Mouse (Mus musculus) left cerebral cortex, postnatal 36 days (tissue): Measurements from ENCODE around the gene Bbs4. TPM values are rescaled to one million over a fixed set of nuclear protein-coding genes. Genes with fewer than 3 reads are reported as not detected.

Experiments used
- total RNA-seq, 2 experiments: library from RNA; stranded (reverse); gene quantifications; 2 replicates each; pipeline ENCODE4 v1.2.3; 2021

Gene Bbs4
- total RNA-seq, 2 experiments from 2014 or later = 42.7 to 44.6 TPM

Other genes starting within 250 kb of the Bbs4 start
- gene Adpgk, start 62.0 kb downstream of the Bbs4 start, total RNA-seq = 10 to 100 TPM; 14.8 to 16.2 TPM
- gene Arih1, start 133.1 kb upstream of the Bbs4 start, total RNA-seq = 100 to 1,000 TPM; 101 to 125 TPM
- gene Hexa, start 186.0 kb upstream of the Bbs4 start, total RNA-seq = 10 to 100 TPM; 47.0 to 50.8 TPM
- gene Tmem202, start 186.3 kb upstream of the Bbs4 start, total RNA-seq = 1 to 10 TPM; 3.9 to 5.3 TPM
- gene Celf6, start 224.4 kb upstream of the Bbs4 start, total RNA-seq = 10 to 100 TPM; 21.4 to 28.7 TPM